Mouse (Mus musculus) limb, embryonic 15.5 days (tissue): ENCODE measurements around the gene Edn3. TPM values are rescaled to one million over a fixed set of nuclear protein-coding genes. Genes with fewer than 3 reads are reported as not detected.
A peak's percentile ranks its signal among the peaks of the same experiment; 100 is the strongest.

Experiments used
- ATAC-seq: fragments of 200-750 bp; cut with Nextera tagmentation; 2 replicates; pipeline ENCODE4 v1.8.0; 2017; ENCODE audit warnings: low read depth, moderate TSS enrichment; ENCODE audit not compliant: insufficient number of reproducible peaks, low FRiP score, low TSS enrichment
- H3K27ac ChIP-seq: fragments of 300-500 bp; sonication (generic); 2 replicates; pipeline ENCODE4 v1.5.1; 2015; ENCODE audit warnings: moderate library complexity, mild to moderate bottlenecking, inconsistent platforms
- H3K27me3 ChIP-seq: fragments of 300-500 bp; sonication (generic); 2 replicates; pipeline ENCODE4 v1.6.1; 2015; ENCODE audit warnings: inconsistent platforms
- H3K36me3 ChIP-seq: fragments of 300-500 bp; sonication (generic); 2 replicates; pipeline ENCODE4 v1.6.1; 2015; ENCODE audit warnings: inconsistent platforms
- H3K4me1 ChIP-seq: fragments of 300-500 bp; sonication (generic); 2 replicates; pipeline ENCODE4 v1.6.1; 2015; ENCODE audit warnings: inconsistent platforms
- H3K4me2 ChIP-seq: fragments of 300-500 bp; sonication (generic); 2 replicates; pipeline ENCODE4 v1.6.1; 2015; ENCODE audit warnings: mild to moderate bottlenecking, inconsistent platforms
- H3K4me3 ChIP-seq: fragments of 300-500 bp; sonication (generic); 2 replicates; pipeline ENCODE4 v1.5.1; 2015; ENCODE audit warnings: mild to moderate bottlenecking, inconsistent platforms
- H3K9ac ChIP-seq: fragments of 300-500 bp; sonication (generic); 2 replicates; pipeline ENCODE4 v1.6.1; 2015; ENCODE audit warnings: inconsistent platforms
- H3K9me3 ChIP-seq: fragments of 300-500 bp; sonication (generic); 2 replicates; pipeline ENCODE4 v1.6.1; 2016; ENCODE audit warnings: inconsistent platforms
- WGBS: fragments of 180-500 bp; shearing (Covaris S2); methylation state at CpG from one replicate; pipeline ENCODE4 v1.1.7; 2015; 5-methylcytosine and 5-hydroxymethylcytosine counted together
- polyA plus RNA-seq: library from polyadenylated mRNA; unstranded; fragments of >200 nt; fragmentation: Nextera tagmentation; extraction: Ambion mirVana; gene quantifications from 2 replicates; pipeline ENCODE4 v1.2.1, GENCODE M21; 2015

The Edn3 gene
- polyA plus RNA-seq, 1 experiment from 2014 or later = 19.8 TPM

DNA sequence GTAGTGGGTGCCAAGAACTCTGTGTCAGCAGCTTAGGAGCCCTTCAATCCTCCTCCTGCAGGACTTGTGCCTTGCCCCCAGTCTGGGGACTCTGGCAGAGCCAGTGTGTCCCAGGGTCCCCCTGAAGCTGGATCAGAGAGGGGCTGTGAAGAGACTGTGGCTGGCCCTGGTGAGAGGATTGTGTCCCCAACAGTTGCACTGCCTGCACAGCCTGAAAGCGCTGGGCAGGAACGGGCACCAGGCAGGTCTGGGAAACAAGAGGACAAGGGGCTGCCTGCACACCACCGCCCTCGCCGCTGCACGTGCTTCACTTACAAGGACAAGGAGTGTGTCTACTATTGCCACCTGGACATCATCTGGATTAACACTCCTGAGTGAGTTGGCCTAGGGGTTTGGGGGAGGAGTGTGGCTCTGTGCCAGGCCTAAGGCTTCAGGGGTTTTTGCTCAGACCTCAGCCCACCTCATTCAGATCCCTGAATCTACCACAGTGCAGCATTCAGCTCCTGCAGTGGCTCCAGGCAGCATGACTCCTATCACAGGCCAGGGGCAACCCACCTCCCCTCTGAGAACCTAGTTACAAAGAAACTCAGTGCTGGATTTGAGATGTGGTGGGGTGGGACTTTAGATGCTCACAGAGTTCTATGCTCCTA lies 1.2 kb downstream of the Edn3 start:
- Histone ChIP-seq H3K4me3 (peak overlapping the region; percentile 55), H3K27me3 (no peaks in the 10 kb centered on the region), H3K4me1 (peaks cover 29% of the 10 kb centered on the region), H3K9ac (no peak overlapping the region), H3K27ac (peak overlapping the region; percentile 79), H3K4me2 (peak overlapping the region; percentile 93), H3K36me3 (no peaks in the 10 kb centered on the region), H3K9me3 (no peaks in the 10 kb centered on the region)
- ATAC-seq = no peak
- 23% methylated on average over 6 of the region's 6 CpGs for WGBS

DNA sequence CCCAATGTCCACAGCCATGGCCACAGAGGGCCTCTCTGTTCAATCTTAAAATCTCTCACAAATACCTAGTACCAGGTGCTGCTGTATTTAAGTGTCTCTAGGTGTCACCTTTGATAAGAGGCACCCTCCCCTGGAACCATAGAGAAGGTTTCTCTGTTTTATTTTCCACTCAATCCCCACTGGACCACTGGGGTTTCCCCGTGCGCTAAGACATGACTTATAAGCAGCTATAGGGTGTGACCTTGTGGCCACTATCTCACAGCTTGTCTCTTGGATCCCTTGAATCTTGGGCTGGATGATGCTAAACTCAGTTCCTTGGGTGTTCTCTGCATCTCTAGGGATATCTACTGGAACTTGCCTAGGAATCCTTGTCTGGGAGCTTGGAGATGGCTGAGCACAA lies 1.9 kb downstream of the Edn3 start:
- Histone ChIP-seq H3K4me2 (0 out of 2 replicates have a peak overlapping the region, but pooled peaks have one; percentile 93), H3K9ac (no peak overlapping the region), H3K9me3 (no peaks in the 10 kb centered on the region), H3K36me3 (no peaks in the 10 kb centered on the region), H3K27ac (no peak overlapping the region), H3K27me3 (no peaks in the 10 kb centered on the region), H3K4me3 (peak overlapping the region; percentile 55; the same call in 1 of the 2 replicates), H3K4me1 (peaks cover 29% of the 10 kb centered on the region)
- WGBS = 90% methylated on average over 2 of the region's 2 CpGs
- no peak for ATAC-seq

DNA sequence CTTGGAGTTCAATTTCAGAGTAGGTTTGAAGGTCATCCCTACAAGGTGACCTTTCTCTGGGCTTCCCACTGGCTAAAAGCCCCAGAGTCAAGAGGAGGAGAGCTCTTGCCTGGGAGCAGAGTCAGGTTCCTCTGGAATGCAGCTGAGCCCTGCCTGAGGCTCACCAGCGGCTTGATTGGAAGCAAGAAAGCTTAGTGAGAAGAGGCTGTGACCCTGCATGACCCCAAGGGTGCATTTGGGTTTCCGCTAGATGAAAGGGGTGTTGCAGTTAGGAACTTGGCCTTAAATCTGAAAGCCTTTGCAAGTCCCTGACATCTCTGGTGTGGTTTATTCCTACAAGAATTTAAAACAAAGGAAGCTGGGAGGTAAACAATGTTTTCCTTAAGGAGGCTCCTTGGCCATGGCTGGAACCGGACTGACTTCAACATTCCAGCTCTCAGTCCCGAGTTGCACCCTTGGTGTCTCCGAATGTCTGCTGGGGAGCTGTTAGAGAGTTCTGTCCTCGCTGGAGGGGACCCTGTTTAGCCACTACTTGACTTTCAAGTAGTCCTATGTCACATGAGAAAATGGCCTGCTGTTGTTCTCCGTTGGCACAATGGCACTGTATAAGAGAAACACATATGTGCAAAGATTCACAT lies 8.6 kb downstream of the Edn3 start:
- 55% methylated on average over 7 of the region's 7 CpGs for WGBS
- H3K4me3 ChIP-seq = no peak overlapping the region
- no peak overlapping the region for H3K4me2 ChIP-seq
- no peaks in the 10 kb centered on the region for H3K36me3 ChIP-seq
- no peak overlapping the region for H3K9ac ChIP-seq
- peaks cover 13% of the 10 kb centered on the region for H3K4me1 ChIP-seq
- no peak for ATAC-seq
- H3K9me3 ChIP-seq = no peaks in the 10 kb centered on the region
- no peaks in the 10 kb centered on the region for H3K27me3 ChIP-seq
- no peak overlapping the region for H3K27ac ChIP-seq

DNA sequence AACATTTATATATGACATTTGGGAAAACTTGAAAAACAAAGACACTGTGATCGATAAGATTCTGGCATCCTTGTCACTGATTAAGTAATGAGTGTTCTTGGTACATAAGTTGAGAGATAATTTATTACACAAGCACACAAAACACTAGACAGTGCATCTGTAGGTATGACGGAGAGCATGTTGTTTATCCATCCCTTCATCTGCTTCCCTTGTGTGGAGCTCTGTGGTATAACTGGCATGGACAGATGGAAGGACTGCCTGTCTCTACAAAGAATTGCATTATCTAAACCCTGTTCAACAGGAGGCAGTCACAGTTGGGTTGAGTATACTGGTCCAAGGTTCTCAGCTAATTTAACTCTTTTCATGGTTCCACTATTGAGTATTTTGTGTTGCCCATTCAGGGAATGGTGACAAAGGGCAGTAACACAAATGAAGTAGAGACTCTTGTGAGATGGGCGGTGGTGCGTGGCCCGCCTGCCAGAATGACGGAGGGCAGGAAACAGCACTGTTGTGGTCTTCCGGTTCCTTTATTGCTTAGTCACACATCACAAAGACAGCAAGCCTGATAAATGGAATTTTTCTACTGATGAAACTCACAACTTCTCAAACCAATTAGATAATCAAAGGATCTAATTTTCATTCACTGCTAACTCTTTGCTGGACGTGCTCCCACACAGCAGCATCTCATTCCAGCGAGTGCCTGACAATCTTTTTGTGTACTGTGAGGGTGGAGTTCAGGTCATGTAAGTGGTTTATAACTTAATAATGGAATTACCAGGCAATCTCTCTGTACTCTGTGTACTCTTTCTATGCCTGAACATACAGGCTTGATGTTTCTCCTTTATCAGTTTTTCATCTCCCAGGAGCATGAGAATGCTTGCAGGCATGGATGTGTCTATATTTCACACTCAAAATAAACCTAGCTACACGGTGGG lies 14.0 kb downstream of the Edn3 start:
- no peak for ATAC-seq
- H3K9ac ChIP-seq = no peak overlapping the region
- H3K27ac ChIP-seq = no peak overlapping the region
- no peak overlapping the region for H3K4me3 ChIP-seq
- peaks cover 26% of the 10 kb centered on the region for H3K4me1 ChIP-seq
- H3K4me2 ChIP-seq = no peak overlapping the region
- no peaks in the 10 kb centered on the region for H3K9me3 ChIP-seq
- no peaks in the 10 kb centered on the region for H3K36me3 ChIP-seq
- 87% methylated on average over 10 of the region's 10 CpGs for WGBS
- no peaks in the 10 kb centered on the region for H3K27me3 ChIP-seq

DNA sequence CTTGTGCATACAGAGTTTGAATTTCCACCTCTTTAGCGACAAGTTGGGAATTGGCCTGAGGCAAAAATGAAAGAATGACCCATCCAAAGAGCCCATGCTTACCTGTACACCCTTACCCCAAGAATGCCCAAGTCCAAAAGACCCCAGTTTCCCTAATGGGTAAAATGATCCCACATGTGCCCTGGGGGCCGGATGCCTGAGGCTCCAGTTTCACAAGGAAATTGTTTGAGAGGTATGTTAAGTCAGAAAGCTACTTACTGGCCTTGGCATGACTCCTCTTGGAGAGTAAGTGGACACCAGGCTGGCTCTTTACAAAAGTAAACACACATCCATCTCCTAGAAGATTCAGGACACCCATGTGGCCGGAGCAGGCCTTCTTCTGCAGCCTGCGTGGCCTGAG lies 21.6 kb downstream of the Edn3 start:
- no peak overlapping the region for H3K4me3 ChIP-seq
- WGBS = 55% methylated on average over 4 of the region's 4 CpGs
- peaks cover 14% of the 10 kb centered on the region for H3K4me1 ChIP-seq
- H3K9ac ChIP-seq = no peak overlapping the region
- H3K27ac ChIP-seq = no peak overlapping the region
- no peak for ATAC-seq
- H3K9me3 ChIP-seq = no peaks in the 10 kb centered on the region
- no peaks in the 10 kb centered on the region; the same call in 1 of the 2 replicates for H3K36me3 ChIP-seq
- H3K4me2 ChIP-seq = no peak overlapping the region
- H3K27me3 ChIP-seq = no peaks in the 10 kb centered on the region

DNA sequence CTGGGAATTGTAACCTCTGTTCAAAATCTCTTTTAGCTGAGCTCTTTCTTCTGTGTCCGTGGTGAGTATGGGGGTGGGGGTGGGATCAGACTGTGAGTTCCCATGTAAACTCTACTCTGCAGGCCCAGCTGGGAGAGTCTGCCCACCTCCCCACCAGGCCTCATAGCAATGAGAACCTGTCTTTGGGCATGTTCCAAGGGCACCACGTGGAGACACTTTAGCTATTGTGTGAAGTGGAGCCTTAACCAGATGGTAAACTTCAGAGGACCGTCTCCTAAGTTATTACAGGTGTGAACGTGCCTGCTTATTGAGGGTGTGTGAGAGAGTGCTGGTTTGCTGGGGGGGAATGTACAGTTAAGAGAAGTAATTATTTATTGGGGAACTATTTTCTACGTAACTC lies 22.5 kb downstream of the Edn3 start:
- no peaks in the 10 kb centered on the region; the same call in 1 of the 2 replicates for H3K36me3 ChIP-seq
- no peak overlapping the region for H3K9ac ChIP-seq
- no peak for ATAC-seq
- no peak overlapping the region for H3K27ac ChIP-seq
- H3K4me3 ChIP-seq = no peak overlapping the region
- no peaks in the 10 kb centered on the region for H3K9me3 ChIP-seq
- WGBS = 27% methylated on average over 5 of the region's 5 CpGs
- H3K27me3 ChIP-seq = no peaks in the 10 kb centered on the region
- no peak overlapping the region for H3K4me2 ChIP-seq
- peaks cover 8% of the 10 kb centered on the region for H3K4me1 ChIP-seq

DNA sequence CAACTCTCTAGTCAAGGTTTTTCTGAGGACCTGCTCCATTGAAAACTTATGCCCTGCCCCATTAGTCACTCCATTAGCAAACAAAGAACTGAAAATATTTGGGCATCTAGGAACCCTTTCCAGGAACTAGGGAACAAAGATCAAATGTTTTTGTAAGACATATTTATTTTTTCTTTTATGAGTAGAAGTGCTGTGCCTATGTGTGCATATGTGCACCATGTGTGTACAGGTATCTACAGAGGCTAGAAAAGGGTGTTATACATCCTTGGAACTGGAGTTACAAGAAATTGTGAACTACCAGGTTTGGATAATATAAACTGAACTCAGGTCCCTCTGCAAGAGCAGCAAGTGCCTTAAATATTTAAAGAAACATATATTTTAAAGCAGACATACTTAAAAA lies 28.4 kb downstream of the Edn3 start:
- ATAC-seq = no peak
- Histone ChIP-seq H3K4me2 (no peak overlapping the region), H3K9ac (no peak overlapping the region), H3K36me3 (no peaks in the 10 kb centered on the region), H3K9me3 (no peaks in the 10 kb centered on the region), H3K27ac (no peak overlapping the region), H3K4me1 (no peaks in the 10 kb centered on the region), H3K27me3 (no peaks in the 10 kb centered on the region), H3K4me3 (no peak overlapping the region)

DNA sequence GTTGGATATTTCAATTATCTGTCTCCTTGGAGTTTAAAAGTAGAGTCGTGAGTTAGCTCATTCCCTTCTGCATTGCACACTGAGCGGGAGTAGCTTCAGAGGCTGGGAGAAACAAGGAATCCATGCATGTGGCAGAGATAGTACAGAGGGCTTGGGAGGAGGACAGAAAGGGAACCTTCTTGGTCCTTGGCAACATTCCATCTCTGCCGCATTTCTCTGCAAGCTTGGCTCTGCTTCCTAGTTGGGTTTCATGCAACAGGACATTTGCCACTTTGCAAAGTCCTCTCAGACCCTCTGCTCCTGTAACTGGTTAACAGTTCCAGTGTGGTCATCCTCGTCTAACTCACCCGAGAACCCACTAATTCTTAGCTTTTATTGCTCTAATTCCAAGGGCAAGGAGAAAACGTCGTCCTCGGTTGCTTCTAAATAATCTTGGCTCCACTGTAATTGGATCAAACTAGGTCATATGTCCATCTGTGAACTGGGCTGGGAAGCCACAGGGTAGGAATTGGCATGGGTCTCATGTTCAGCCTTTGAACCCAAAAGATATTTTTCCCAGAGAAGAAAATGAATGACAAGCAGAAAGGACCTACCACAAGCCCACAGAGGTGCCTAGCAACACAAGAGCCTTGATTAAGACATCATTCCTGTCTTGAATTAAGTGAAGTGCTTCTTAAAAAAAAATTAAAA lies 32.2 kb downstream of the Edn3 start:
- H3K4me2 ChIP-seq = no peak overlapping the region
- no peak for ATAC-seq
- no peaks in the 10 kb centered on the region for H3K4me1 ChIP-seq
- H3K9me3 ChIP-seq = no peaks in the 10 kb centered on the region
- no peaks in the 10 kb centered on the region for H3K27me3 ChIP-seq
- no peak overlapping the region for H3K4me3 ChIP-seq
- WGBS = 66% methylated on average over 8 of the region's 8 CpGs
- no peak overlapping the region for H3K9ac ChIP-seq
- no peak overlapping the region for H3K27ac ChIP-seq
- no peaks in the 10 kb centered on the region for H3K36me3 ChIP-seq

DNA sequence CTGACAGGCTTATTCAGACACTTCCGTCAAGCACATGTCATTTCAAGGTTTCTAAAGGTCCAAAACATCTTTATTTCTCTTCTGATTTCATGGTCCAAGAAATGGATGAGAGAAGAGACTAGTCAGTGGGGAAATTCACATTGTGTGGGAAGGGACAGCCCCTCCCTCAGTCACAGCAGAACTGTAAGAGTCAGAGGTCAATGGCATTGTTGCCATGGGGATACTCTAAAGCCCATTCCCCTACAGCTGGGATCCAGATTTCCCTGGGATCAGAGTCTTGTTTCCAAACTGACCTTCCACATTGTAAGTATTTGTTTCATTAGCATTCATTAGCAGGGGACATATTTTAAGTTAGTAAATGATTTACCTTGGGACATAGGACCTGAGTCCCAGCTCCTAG lies 32.8 kb downstream of the Edn3 start:
- H3K4me2 ChIP-seq = no peak overlapping the region
- no peak overlapping the region for H3K27ac ChIP-seq
- 90% methylated on average over 1 of the region's 1 CpGs for WGBS
- no peak overlapping the region for H3K4me3 ChIP-seq
- H3K9me3 ChIP-seq = no peaks in the 10 kb centered on the region
- no peak for ATAC-seq
- no peaks in the 10 kb centered on the region for H3K27me3 ChIP-seq
- no peaks in the 10 kb centered on the region for H3K36me3 ChIP-seq
- no peak overlapping the region for H3K9ac ChIP-seq
- no peaks in the 10 kb centered on the region for H3K4me1 ChIP-seq

DNA sequence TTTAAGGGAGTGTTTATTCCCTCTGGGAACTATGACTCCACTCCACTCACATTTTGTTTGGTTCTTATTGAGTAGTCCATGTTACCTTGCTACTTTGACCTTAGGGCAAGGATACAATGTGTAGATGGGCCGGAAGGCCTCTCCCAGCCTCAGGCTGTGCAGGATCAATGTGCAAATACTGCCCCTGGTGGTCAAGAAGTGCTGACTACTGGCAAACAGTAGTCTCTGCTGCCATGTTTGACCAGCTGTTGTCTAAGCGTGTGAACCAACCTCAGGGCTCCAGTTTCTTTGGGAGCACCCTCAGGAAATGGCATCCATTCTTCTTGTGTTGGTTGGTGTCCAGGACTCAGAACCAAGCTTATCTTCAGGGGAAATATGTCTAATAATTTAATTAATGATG lies 36.6 kb downstream of the Edn3 start:
- H3K4me3 ChIP-seq = no peak overlapping the region
- H3K27ac ChIP-seq = no peak overlapping the region
- WGBS = 70% methylated on average over 2 of the region's 2 CpGs
- no peaks in the 10 kb centered on the region for H3K27me3 ChIP-seq
- no peak overlapping the region for H3K4me2 ChIP-seq
- H3K9ac ChIP-seq = no peak overlapping the region
- H3K9me3 ChIP-seq = no peaks in the 10 kb centered on the region
- ATAC-seq = 0 out of 2 replicates have a peak, but pooled peaks have one; percentile 30
- no peaks in the 10 kb centered on the region for H3K4me1 ChIP-seq
- no peaks in the 10 kb centered on the region for H3K36me3 ChIP-seq

DNA sequence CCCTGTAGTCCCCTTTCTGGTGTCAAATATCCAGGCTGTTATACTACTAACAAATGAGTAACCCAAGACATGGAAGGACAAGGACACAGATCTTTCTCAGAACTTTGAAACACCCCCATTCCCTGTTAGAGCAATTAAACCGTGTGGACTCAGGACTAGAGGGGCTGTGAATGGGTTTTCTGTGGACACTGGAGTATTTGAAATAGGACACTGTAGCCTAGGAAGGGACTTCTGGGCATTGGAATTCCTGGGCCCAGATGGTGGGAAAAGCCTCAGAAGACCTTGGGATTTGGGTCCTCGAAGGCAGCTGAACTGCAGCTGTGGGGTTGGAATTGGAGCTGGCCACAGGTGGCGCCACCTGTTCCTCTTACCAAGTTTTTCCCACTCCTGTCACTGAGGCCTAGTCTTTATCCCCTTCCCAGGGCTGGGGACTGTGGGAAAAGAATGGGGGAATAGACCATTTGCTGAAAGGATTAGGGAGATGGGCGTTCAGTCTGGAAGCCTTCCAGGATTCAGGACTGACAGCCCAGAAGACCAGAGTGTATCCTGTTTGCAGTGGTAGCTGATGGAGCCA lies 37.2 kb downstream of the Edn3 start:
- peak; percentile 72; the same call in 1 of the 2 replicates for ATAC-seq

More for the DNA sequence above, 37.2 kb downstream of the Edn3 start:
- Histone ChIP-seq H3K27ac (no peak overlapping the region), H3K4me2 (no peak overlapping the region), H3K4me1 (no peaks in the 10 kb centered on the region), H3K9me3 (no peaks in the 10 kb centered on the region), H3K36me3 (no peaks in the 10 kb centered on the region), H3K9ac (no peak overlapping the region), H3K27me3 (no peaks in the 10 kb centered on the region), H3K4me3 (no peak overlapping the region)
- WGBS = 58% methylated on average over 4 of the region's 4 CpGs
